Mouse (Mus musculus) limb, embryonic 13.5 days (tissue): ENCODE measurements around the gene Gm17662. TPM values are rescaled to one million over a fixed set of nuclear protein-coding genes. Genes with fewer than 3 reads are reported as not detected.

Source experiments
- ATAC-seq: fragments of 200-750 bp; cut with Nextera tagmentation; 2 replicates; pipeline ENCODE4 v1.8.0; 2017; ENCODE audit warnings: low read depth, moderate number of reproducible peaks, moderate TSS enrichment; ENCODE audit not compliant: low FRiP score
- H3K27ac ChIP-seq: fragments of 300-500 bp; sonication (generic); 2 replicates; pipeline ENCODE4 v1.5.1; 2015; ENCODE audit warnings: inconsistent platforms, mild to moderate bottlenecking, moderate library complexity
- H3K27me3 ChIP-seq: fragments of 300-500 bp; sonication (generic); 2 replicates; pipeline ENCODE4 v1.6.1; 2015; ENCODE audit warnings: mild to moderate bottlenecking, inconsistent platforms
- H3K36me3 ChIP-seq: fragments of 300-500 bp; sonication (generic); 2 replicates; pipeline ENCODE4 v1.6.1; 2015; ENCODE audit warnings: inconsistent platforms, mild to moderate bottlenecking, moderate library complexity
- H3K4me1 ChIP-seq: fragments of 300-500 bp; sonication (generic); 2 replicates; pipeline ENCODE4 v1.6.1; 2015; ENCODE audit warnings: inconsistent platforms
- H3K4me2 ChIP-seq: fragments of 300-500 bp; sonication (generic); replicated peaks from 2 replicates; pipeline ENCODE4 v1.6.1; 2015; ENCODE audit warnings: inconsistent platforms, mild to moderate bottlenecking, moderate library complexity
- H3K4me3 ChIP-seq: fragments of 300-500 bp; sonication (generic); 2 replicates; pipeline ENCODE4 v1.5.1; 2015; ENCODE audit warnings: moderate library complexity, mild to moderate bottlenecking, inconsistent platforms
- H3K9ac ChIP-seq: fragments of 300-500 bp; sonication (generic); 2 replicates; pipeline ENCODE4 v1.6.1; 2015; ENCODE audit warnings: mild to moderate bottlenecking, inconsistent platforms
- H3K9me3 ChIP-seq: fragments of 300-500 bp; sonication (generic); 2 replicates; pipeline ENCODE4 v1.6.1; 2016; ENCODE audit warnings: inconsistent platforms
- WGBS: fragments of 180-500 bp; shearing (Covaris S2); methylation state at CpG from one replicate; pipeline ENCODE4 v1.1.7; 2015; 5-methylcytosine and 5-hydroxymethylcytosine counted together
- polyA plus RNA-seq: library from polyadenylated mRNA; unstranded; fragments of >200 nt; fragmentation: Nextera tagmentation; extraction: Ambion mirVana; gene quantifications from 2 replicates; pipeline ENCODE4 v1.2.1, GENCODE M21; 2015

The Gm17662 gene
- polyA plus RNA-seq, 1 experiment from 2014 or later, result not detected

- H3K9ac ChIP-seq, result no peak overlapping the region
- H3K36me3 ChIP-seq, result no peaks in the 10 kb centered on the region
- no peaks in the 10 kb centered on the region for H3K9me3 ChIP-seq
- WGBS, result 69% methylated on average over 5 of the region's 5 CpGs
- peaks cover 17% of the 10 kb centered on the region; the same call in 1 of the 2 replicates for H3K27me3 ChIP-seq
- 0 out of 2 replicates have a peak, but pooled peaks cover 12% of the 10 kb centered on the region for H3K4me1 ChIP-seq
- no peak overlapping the region for H3K27ac ChIP-seq
- no peak overlapping the region for H3K4me2 ChIP-seq
- no peak for ATAC-seq
- no peak overlapping the region for H3K4me3 ChIP-seq
Observed at GRCm38 (mm10) chr4:104893588-104893987, 36.5 kb downstream of the Gm17662 start.

GRCm38 (mm10) chr4:104894004-104894734 lies 37.0 kb downstream of the Gm17662 start:
- Histone ChIP-seq H3K36me3 (no peaks in the 10 kb centered on the region), H3K4me2 (no peak overlapping the region), H3K9ac (no peak overlapping the region), H3K27ac (no peak overlapping the region), H3K27me3 (peaks cover 17% of the 10 kb centered on the region; the same call in 1 of the 2 replicates), H3K9me3 (no peaks in the 10 kb centered on the region), H3K4me3 (no peak overlapping the region), H3K4me1 (0 out of 2 replicates have a peak, but pooled peaks cover 7% of the 10 kb centered on the region)
- ATAC-seq, result no peak
- 59% methylated on average over 13 of the region's 13 CpGs for WGBS

- no peaks in the 10 kb centered on the region for H3K4me1 ChIP-seq
- no peaks in the 10 kb centered on the region for H3K27me3 ChIP-seq
- no peak overlapping the region for H3K4me2 ChIP-seq
- no peaks in the 10 kb centered on the region for H3K9me3 ChIP-seq
- H3K9ac ChIP-seq, result no peak overlapping the region
- H3K27ac ChIP-seq, result no peak overlapping the region
- H3K4me3 ChIP-seq, result no peak overlapping the region
- no peak for ATAC-seq
- H3K36me3 ChIP-seq, result no peaks in the 10 kb centered on the region
- WGBS, result 78% methylated on average over 2 of the region's 2 CpGs
Observed at GRCm38 (mm10) chr4:104902836-104903235, 45.7 kb downstream of the Gm17662 start.

- no peak overlapping the region for H3K4me2 ChIP-seq
- H3K27ac ChIP-seq, result no peak overlapping the region
- 87% methylated on average over 6 of the region's 6 CpGs for WGBS
- no peaks in the 10 kb centered on the region for H3K4me1 ChIP-seq
- no peaks in the 10 kb centered on the region for H3K36me3 ChIP-seq
- ATAC-seq, result no peak
- H3K9me3 ChIP-seq, result no peaks in the 10 kb centered on the region
- H3K4me3 ChIP-seq, result no peak overlapping the region
- H3K27me3 ChIP-seq, result no peaks in the 10 kb centered on the region
- H3K9ac ChIP-seq, result no peak overlapping the region
Observed at GRCm38 (mm10) chr4:104905049-104905448, 47.9 kb downstream of the Gm17662 start.

Other genes with a start within 250 kb of the Gm17662 start
- not detected in 2 replicates for gene C8b, start 91.0 kb upstream of the Gm17662 start, polyA plus RNA-seq
- not detected in 2 replicates for gene C8a, start 19.1 kb downstream of the Gm17662 start, polyA plus RNA-seq
- gene Fyb2, start 56.1 kb downstream of the Gm17662 start, polyA plus RNA-seq, result 0.22 and 0.26 TPM in 2 replicates